Mouse (Mus musculus): Measurements from ENCODE around the gene Dcpp3.
A peak's percentile ranks its signal among the peaks of the same experiment; 100 is the strongest.
"Not testable (repeated sequence)": the region's sequence is repeated elsewhere in the genome, so short reads cannot be mapped to it uniquely, and the experiment has no call there.

The Dcpp3 gene

DNA sequence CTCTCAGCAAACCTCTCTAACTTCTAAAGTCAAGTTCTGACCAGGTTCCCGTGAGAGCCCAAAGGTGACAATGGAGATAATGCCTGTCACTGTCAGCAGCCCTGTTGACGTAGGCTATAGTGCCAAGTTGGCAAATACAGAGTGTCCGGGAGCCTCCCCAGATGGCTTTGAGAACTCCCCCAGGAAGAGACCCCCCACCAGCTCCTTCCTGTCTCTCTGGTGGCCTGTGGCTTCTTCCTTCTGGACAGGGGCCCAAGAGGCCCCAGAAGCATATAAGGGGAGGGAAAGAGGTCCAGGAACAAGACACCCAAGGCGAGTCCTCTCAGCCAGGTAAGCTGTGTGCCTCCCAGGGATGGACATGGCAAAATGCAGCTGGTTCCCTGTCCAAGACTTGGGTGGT is at the start of gene Dcpp3:
TSS of gene Dcpp3 (plus strand) at position 301 of the 400 bp plus-strand sequence.
- DNase-seq (ENCODE audit: low spot score): not testable (repeated sequence)

DNA sequence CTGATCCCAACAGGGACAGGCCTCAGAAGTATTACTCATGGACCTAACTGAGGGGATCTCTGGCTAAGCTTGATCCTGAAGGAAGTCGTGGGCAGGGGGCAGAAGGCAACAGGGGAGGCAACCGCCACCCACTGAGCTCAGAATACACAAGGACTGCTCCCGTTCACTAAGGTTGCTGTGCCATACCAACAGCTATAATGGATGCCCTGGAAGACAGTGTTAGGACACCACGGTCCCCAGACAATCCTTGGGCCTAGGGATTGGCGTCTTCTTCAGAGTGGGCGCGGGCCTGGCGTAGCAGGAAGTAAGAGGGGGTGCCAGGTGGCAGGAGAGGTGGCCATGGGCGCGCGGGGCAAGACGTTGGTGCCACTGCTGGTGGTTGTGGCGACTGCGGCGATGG is 49.5 kb upstream of the Dcpp3 start, which contains the start of gene Prss21:
TSS of gene Prss21 (plus strand) at position 301 of the 400 bp plus-strand sequence.
- no peak for DNase-seq (ENCODE audit: low spot score)

DNA sequence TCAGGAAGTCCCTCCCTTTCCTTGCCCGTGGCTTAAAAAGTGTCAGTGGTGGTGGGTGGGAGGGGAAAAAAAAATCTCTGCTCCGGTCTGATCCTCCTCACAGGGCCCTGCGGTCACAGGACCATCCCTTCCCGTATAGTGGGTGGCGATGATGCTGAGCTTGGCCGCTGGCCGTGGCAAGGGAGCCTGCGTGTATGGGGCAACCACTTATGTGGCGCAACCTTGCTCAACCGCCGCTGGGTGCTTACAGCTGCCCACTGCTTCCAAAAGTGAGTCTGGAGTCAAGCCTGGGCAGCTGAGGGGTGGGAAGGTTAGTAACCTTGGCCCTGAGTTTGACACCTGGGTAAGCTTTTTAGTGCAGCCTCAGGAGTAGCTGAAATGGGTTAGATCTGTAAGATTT is 48.7 kb upstream of the Dcpp3 start:
- DNase-seq (ENCODE audit: low spot score): no peak

DNA sequence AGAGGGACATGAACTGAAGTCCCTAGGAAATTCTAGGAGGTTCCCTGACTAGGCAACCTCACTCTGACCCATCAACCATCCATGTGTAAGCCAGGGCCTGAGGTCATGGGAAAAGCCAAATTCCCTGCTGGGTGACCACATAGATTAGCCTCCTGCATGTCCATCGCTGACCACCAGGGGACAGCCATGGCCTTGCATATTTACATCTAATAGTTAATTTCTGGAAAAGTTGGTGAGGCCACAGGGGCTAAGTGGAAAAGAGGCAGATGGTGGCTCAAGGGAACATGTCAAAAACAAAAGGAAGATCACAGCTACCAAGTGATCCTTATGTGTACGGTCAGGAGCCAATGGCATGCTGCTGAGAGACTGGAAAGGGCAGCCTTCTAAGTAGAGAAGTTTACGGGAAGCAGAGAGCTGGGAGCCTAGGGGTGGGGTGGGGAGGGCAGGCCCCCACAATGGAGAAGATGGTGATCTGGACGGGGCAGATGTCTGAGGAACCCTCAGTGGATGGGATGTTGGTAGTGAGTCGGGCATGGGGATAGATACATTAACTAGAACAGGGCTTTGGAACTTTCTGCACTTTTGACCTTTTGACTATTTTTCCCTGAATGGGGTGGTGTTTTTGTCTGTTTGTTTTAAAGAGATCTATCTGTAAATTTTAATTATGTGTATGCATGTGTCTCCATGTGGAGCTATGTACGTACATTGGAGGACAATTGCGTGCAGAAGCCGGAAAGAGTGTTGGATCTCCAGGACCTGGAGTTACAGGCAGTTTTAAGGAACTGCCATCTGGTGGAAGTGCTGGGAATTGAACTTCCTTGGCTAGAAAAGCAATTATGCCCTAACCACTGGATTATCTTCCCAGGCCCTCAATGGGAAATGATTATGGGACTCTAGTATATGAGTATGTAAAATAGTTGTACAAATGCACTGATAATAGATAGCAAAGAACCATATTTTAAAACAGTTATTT is 43.1 kb upstream of the Dcpp3 start:
- peak; percentile 43 for DNase-seq (ENCODE audit: low spot score)

DNA sequence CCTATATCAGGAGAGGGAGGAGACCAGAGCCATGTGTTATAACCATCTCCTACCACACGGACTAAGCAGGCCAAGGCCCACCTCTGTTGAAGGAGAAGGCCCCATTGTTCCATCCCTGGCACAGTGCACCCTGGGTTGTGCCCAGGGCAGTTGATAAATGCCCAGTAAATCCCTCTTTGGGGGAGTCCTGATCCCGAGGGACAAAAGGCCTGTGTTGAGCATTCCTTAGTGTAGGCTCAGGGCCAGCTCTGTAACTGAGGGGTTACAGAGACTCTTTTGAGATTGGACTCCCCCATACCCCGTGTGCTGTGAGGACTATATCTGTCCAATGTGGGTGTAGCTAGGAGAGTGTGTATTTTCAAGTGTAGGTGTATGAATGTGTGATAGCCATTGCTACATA is 40.5 kb upstream of the Dcpp3 start:
- no peak for DNase-seq (ENCODE audit: low spot score)

DNA sequence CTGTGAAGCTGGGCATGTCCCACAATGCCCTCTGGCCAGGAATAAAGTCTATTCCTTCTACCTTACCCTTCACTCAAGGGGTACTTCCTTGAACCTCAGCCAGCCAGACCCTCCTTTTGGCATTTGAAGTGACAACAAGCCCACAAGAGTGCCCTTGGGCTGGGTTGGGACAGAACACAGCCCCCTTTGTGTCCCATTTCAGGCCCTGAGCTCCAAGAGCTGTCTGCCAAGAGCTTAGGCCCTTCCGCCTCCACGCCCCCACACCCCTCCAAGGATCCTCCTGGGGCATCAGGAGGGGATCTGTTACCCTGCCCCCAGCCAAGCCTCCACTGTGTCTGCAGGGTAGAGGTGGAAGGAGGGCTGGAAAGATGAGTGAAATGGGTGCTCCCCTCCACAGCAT is 40.1 kb upstream of the Dcpp3 start:
- no peak for DNase-seq (ENCODE audit: low spot score)

DNA sequence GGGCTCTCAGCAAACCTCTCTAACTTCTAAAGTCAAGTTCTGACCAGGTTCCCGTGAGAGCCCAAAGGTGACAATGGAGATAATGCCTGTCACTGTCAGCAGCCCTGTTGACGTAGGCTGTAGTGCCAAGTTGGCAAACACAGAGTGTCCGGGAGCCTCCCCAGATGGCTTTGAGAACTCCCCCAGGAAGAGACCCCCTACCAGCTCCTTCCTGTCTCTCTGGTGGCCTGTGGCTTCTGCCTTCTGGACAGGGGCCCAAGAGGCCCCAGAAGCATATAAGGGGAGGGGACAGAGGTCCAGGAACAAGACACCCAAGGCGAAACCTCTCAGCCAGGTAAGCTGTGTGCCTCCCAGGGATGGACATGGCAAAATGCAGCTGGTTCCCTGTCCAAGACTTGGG is 36.7 kb upstream of the Dcpp3 start, which contains the start of the genes Dcpp1 and Dcpp2:
TSS of gene Dcpp1 (plus strand) at position 301 of the 400 bp plus-strand sequence.
TSS of gene Dcpp2 (plus strand) at position 305 of the 400 bp plus-strand sequence.
- not testable (repeated sequence) for DNase-seq (ENCODE audit: low spot score)

DNA sequence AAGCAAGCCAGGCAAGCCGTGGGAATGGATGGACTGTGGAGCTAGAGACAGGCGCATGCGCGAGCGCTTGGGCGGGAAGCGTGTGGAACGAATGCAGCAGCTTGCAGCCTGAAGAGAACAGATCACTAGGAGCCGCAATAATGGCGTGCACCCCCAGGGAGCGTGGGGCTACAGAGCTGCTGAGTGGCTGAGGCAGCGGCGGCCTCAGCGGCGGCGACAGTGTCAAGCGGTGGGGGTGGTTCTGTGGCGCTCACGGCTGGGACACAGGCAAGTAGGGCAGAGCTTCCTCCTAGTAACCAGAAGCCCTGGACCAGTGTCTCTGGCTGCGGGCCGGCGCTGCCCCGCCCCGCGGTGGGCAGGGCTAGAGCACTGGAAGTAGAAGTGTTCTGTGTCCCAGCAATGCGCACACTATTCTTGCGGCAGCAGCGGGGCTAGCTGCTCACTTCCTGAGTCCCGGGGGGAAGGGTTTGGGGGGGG is 7.3 kb downstream of the Dcpp3 start:
- DNase-seq (ENCODE audit: low spot score): peak; percentile 89

DNA sequence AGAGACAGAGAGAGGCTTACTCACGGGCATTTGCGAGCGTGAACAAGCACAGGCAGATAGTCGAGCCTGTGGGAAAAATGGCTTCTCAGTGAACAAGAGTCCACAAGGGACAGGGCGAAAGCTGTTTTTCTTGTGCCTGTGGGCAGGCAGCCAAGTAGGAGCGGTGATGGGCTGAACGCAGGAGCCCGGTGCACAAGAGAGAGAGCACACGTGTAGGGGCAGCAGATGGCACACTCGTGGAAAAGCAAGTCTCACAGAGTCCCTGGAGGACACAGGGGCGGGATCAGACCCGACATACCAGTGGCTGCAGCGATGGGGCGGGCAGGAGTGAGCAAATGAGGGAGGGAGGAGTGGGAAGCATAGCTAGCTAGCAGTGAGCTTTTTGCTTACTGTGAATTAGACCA is 7.8 kb downstream of the Dcpp3 start:
- DNase-seq (ENCODE audit: low spot score): peak; percentile 58

DNA sequence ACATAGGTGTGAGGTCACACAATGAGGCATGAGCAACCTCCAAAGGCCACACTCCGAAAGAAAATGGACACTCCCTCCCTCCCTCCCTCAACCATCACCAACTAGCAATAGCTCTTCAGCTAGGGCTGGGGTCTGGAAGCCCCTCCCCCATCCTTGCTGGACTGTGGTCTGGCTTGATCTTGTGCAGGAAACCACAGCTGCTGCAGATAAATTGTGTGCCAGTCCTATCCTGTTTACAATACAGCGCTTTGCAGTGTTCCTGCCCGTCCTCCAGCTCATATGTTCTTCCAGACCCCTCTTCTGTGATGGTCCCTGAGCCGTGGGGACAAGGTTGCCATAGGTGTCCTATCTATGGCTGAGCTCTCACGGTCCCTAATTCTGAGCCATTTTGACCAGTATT is 13.9 kb downstream of the Dcpp3 start:
- DNase-seq (ENCODE audit: low spot score): no peak

DNA sequence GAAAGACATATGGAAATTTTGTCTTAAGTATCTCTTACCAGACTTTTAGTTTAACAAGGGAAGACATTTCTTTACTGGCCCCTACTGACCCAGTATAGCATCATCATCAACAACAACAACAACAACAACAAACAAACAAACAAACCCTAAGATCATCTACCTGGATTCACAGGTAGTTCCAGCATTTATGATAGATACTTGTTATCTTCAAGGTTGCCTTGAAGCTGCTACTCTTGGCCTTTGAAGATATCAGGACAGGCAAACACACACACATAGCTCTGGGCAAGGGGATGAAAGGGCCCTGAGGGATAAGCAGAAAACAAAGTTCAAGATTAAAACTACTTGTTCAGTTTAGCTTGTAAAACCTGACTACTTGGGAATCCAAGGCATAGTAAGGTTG is 24.1 kb downstream of the Dcpp3 start, which contains the start of gene Sbp:
TSS of gene Sbp (plus strand) at position 301 of the 400 bp plus-strand sequence.
- no peak for DNase-seq (ENCODE audit: low spot score)

DNA sequence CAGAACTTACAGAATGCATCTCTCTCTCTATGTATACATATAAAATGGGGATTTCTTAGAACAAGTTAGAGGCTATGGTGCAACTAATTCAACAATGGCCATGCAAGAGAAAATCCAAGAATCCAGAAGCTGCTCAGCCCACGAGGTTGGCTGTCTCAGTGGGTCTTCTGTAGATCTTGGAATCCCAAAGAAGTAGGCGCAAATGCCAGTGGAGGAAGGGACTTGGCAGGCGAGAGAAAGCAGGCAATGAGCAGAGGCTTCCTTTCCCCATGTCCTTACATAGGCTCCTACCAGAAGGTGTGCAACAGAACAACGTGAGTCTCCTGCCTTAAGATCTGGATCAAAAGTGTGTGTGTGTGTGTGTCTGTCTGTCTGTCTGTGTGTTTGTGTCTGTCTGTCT is 30.2 kb downstream of the Dcpp3 start:
- DNase-seq (ENCODE audit: low spot score): not testable (repeated sequence)

DNA sequence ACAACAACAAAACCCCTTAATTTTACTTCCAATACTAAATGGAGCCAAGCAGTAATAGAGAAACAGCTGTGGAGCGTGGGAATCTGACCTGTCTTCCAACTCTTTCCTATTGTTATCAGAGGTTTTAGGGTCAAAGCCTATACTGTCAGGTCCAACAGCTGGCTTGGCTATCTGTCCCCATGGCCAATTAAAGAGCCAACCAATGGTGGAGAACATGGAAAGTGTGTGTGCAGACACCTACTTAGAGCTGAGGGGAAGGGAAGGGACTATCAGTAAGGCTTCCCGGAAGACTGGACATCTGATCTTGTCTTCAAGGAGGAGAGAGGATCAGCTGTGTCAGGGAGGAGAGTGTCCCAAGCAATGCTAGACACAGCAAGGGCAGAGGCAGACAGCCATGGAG is 31.8 kb downstream of the Dcpp3 start:
- DNase-seq (ENCODE audit: low spot score): no peak

DNA sequence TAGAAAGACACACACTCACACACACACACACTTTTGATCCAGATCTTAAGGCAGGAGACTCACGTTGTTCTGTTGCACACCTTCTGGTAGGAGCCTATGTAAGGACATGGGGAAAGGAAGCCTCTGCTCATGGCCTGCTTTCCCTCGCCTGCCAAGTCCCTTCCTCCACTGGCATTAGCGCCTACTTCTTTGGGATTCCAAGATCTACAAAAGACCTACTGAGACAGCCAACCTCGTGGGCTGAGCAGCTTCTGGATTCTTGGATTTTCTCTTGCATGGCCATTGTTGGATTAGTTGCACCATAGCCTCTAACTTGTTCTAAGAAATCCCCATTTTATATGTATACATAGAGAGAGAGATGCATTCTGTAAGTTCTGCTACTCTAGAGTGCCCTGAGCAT is 33.6 kb downstream of the Dcpp3 start:
- DNase-seq (ENCODE audit: low spot score): not testable (repeated sequence)

DNA sequence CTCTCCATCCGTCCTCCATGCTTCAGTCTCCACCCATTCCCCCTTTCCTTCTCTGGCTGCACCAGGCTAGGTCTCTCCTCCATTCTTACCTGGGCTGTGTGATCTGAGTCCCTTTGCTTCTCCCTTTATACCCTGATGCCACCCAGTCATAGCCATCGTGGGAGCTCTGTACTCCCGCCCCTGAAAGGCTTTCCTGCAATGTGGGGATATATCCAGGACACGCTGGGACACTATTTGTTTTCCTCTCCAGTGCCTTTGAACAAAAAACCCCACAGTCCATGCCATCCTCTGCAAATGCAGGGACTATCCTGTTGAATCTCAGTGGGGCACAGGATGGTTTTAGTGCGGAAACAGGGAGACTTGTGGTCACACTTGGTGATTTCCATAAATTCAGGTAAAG is 37.9 kb downstream of the Dcpp3 start, which contains the start of gene Sbpl:
TSS of gene Sbpl (minus strand) at position 101 of the 400 bp plus-strand sequence.
- no peak for DNase-seq (ENCODE audit: low spot score)

DNA sequence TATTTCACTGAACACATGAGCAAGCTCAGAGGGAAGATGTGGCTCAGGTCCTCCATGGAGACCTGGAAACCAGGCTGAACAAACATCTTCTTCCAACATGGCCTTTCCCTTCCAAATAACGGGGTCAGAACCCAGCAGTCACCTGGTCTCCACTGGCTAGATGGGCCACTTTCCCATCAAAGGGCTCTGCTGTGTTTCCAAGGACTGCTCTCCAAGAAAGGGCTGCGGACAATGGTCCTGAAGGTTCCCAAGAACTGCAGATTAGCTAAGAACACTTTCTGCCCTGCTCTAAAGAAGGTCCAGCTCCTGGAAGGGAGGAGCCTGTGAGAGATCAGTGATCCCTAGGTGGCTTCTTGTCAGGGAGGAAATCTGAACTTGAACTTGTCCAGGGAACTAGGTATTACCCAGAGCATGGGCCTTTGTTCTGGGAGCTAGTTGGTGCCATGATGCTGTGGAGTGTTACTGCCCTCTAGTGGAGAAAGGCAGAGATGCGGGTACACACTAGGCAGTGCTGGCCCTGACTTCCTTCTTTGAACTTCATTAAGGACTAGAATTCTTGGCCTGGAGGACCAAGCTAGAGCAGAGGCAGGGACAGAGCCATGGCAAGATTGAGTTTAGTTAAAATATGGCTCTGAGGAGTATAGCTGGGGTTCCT is 43.0 kb downstream of the Dcpp3 start:
- DNase-seq (ENCODE audit: low spot score): peak; percentile 64

DNA sequence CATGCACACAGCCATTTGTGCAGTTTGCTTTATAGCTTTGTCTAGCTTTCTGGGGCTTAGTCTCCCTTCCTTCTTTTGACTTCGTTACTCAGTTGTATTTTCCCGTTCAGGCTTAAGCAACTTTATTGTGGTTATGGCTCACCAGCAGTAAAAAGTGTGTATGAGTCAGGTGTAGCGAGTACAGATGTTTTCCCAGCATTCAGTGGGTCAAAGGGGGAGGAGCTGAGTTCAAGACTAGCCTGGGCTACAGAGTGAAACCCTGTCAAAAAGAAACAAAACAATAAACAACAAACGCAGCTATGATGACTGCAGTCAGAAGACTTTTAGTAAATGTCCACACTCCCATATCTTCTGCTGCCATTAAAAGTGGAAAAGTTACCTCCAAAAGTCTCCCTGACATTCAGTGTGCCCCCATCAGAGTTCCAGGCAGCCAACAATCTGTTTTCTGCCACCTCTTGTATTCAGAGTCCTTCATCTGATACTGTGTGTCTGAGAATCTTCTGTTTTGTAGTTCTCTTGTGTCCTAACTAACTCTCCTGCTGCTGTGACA is 44.4 kb downstream of the Dcpp3 start:
- DNase-seq (ENCODE audit: low spot score): no peak

DNA sequence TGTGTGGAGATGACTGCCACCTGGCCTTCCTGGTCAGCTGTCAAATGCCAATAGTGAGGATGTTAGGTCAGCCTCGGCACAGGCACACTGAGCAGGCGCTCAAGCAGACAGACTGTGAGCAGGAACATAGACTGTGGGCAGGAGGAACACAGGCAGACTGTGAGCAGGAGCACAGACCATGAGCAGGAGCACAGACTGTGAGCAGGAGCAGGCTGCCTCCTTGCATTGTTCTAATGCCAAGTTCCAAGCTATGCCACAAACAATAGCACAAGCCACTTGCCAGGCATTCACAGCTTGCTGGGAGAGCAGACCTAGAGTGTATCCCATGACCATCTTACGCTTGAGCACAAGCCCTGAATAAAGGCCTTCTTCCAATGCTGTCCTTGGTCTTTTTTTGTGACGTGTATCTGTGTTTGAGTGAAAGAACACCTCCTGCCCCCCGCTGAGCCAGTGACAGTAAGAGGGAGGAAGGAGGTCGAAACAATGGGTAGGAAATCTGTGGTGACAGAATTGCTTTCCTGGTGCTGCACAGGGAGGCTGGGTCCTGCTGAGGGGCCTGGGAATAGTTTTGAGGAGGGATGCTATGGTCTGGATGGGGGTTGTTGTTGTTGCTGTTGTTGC is 48.7 kb downstream of the Dcpp3 start:
- no peak for DNase-seq (ENCODE audit: low spot score)

DNA sequence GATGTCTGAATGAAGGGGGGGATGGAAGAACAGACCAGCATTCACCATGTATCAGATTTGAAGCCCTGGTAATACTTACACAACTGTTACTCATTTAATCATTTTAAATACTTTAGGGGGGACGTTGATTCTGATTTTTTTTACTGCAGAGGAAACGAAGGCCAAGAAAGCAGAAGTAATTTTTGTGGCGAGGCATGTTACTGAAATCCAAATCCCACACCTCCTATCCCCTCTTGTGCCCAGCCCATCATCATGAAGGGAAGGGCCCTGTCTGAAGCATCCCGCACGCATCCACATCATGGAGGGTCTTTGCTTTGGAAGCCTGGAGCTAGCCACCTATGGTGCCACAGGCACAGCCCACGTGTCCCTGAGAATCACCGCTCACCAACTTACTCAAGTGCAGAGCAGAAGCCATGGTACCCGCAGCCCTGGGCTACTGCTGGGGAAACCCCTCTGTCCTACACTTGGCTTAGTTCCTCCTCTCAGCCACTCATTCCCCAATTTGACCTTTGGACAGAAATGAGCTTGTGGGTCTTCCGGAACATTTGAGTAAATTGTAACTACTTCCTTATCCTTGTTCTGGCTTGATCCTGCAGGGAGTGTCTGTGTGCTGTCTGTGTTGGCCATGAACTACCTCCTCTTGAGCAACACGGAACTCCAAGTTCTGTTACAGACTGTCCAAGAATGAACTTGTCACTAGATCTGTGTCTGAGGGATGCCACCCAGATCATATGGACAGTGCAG is 49.6 kb downstream of the Dcpp3 start:
- no peak for DNase-seq (ENCODE audit: low spot score)

DNA sequence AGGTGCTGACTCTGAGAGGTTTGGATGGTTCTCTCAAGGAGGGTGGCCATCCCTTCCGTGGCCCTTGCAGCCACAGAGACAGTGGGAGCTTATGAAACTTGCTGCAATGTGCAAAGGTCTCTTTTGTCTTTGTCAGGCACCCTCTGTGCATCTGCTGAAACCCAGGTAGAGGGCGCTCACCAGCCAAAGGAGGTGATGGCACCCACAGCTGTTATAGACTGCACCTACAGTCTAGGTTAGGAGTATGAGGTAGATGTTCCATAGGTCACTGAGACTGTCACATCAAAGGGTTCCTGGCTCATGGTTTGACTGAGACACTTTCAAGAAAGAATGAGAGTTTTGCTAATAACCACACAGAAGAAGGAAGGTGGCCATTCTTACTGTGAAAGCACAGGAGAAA is 51.5 kb downstream of the Dcpp3 start:
- no peak for DNase-seq (ENCODE audit: low spot score)
